8 mouse cellular contexts compared by ENCODE assay signal in genomic region chr4:152186205-152187082, GRCm38 (mm10). TPM values are rescaled to one million over a fixed set of nuclear protein-coding genes. Genes with fewer than 3 reads are reported as not detected.
DNase-seq lines count a peak whose midpoint lies in the region; ATAC-seq and TF ChIP-seq lines count a peak whose summit lies in the region.

No protein-coding gene starts in this region.

- no peaks in the 10 kb centered on the region for H3K9me3 ChIP-seq in intestine, embryonic 16.5 days (ENCODE audit: control insufficient read depth, low read length)

- TF ChIP-seq POLR2A in myocyte (IDR thresholded peaks at IDR 0.05; ENCODE audit: insufficient read length, low read depth) = peak; percentile 65

- peak overlapping the region; percentile 68 for H3K9ac ChIP-seq in intestine, embryonic 16.5 days (ENCODE audit: low read depth, low read length)

- ATAC-seq in intestine, embryonic 16.5 days = 0 out of 2 replicates have a peak, but pooled peaks have one; percentile 15

- H3K27ac ChIP-seq in layer of hippocampus, adult 2 months = peak overlapping the region; percentile 79
- peak overlapping the region; percentile 94 for H3K27ac ChIP-seq in intestine, embryonic 16.5 days (ENCODE audit: low read length)

- H3K27me3 ChIP-seq in intestine, embryonic 16.5 days (replicated peaks; ENCODE audit: control insufficient read depth, insufficient read depth, low read length) = no peaks in the 10 kb centered on the region
- no peaks in the 10 kb centered on the region for H3K27me3 ChIP-seq in myocyte (ENCODE audit: control insufficient read depth, insufficient read depth, insufficient read length)

- H3K4me2 ChIP-seq in intestine, embryonic 16.5 days (ENCODE audit: low read depth, low read length) = peak overlapping the region; percentile 56
- H3K4me2 ChIP-seq in myocyte (ENCODE audit: low read depth) = peak overlapping the region; percentile 83

- WGBS in intestine, embryonic 16.5 days = 34% methylated on average over 14 of the region's 14 CpGs

- no peak for DNase-seq in layer of hippocampus, adult 2 months (ENCODE audit: low spot score in 2 of 2)
- DNase-seq in layer of hippocampus, adult 9-11 months = no peak
- DNase-seq in fibroblast of lung, adult 2 months (ENCODE audit: low read depth) = peak; percentile 65
- no peak for DNase-seq in left cerebral cortex, adult 18-20 months (ENCODE audit: low spot score in 2 of 2)
- DNase-seq in thymus, postnatal 14 days = no peak
- no peak for DNase-seq in kidney, postnatal 36 days

- H3ac ChIP-seq in myocyte (ENCODE audit: control insufficient read depth, insufficient read length) = peak overlapping the region; percentile 8

- no peak overlapping the region; the same call in 1 of the 2 replicates for H3K4me3 ChIP-seq in layer of hippocampus, adult 2 months
- H3K4me3 ChIP-seq in intestine, embryonic 16.5 days (ENCODE audit: low read length) = peak overlapping the region; percentile 44
- H3K4me3 ChIP-seq in myocyte = peak overlapping the region; percentile 34

- H3K4me1 ChIP-seq in intestine, embryonic 16.5 days (ENCODE audit: control insufficient read depth, insufficient read depth, low read length) = peaks cover 19% of the 10 kb centered on the region

- no peaks in the 10 kb centered on the region for H3K36me3 ChIP-seq in intestine, embryonic 16.5 days (ENCODE audit: control insufficient read depth, insufficient read depth, low read length)
- peaks cover 3% of the 10 kb centered on the region for H3K36me3 ChIP-seq in myocyte (ENCODE audit: control insufficient read depth, insufficient read depth)

- H3K79me2 ChIP-seq in myocyte (ENCODE audit: control insufficient read depth, insufficient read depth) = peaks cover 64% of the 10 kb centered on the region

- TF ChIP-seq CTCF in layer of hippocampus, adult 2 months (conservative IDR thresholded peaks at IDR 0.05) = no peak

TF ChIP-seq in myocyte, 11 proteins besides CTCF, POLR2A, EP300 and RAD21:
- TF ChIP-seq SRF (IDR thresholded peaks at IDR 0.05; ENCODE audit: control insufficient read depth, insufficient read length, low read depth) (no peak), MYOG (IDR thresholded peaks at IDR 0.05; ENCODE audit: control insufficient read depth in 1 of 3, insufficient read depth in 1 of 3, insufficient read length in 2 of 3, low read depth in 2 of 3) (peak in 1 of 3 experiments; percentile 66), TCF12 (IDR thresholded peaks at IDR 0.05; ENCODE audit: insufficient read depth, poor library complexity, severe bottlenecking) (no peak), POLR2AphosphoS2 (IDR thresholded peaks at IDR 0.05; ENCODE audit: insufficient read length, low read depth) (peak; percentile 70), CEBPB (IDR thresholded peaks at IDR 0.05; ENCODE audit: insufficient read depth, poor library complexity, severe bottlenecking) (0 out of 2 replicates have a peak, but pooled peaks have one; percentile 23), USF1 (IDR thresholded peaks at IDR 0.05; ENCODE audit: low read depth) (peak; percentile 88), MYOD1 (IDR thresholded peaks at IDR 0.05; ENCODE audit: control insufficient read depth in 1 of 3, insufficient read length in 2 of 3, low read depth in 2 of 3) (peak in 2 of 3 experiments; percentile 27 to 57), REST (IDR thresholded peaks at IDR 0.05; ENCODE audit: insufficient read depth, insufficient read length) (no peak), TCF3 (IDR thresholded peaks at IDR 0.05; ENCODE audit: insufficient read length, low read depth) (no peak), E2F4 (IDR thresholded peaks at IDR 0.05; ENCODE audit: insufficient read depth) (no peak), MAX (IDR thresholded peaks at IDR 0.05; ENCODE audit: low read depth) (peak; percentile 61)

RNA-seq across cellular contexts. Expression of gene Acot7, which starts 8.5 kb away (rescaled TPM):
- total RNA-seq in layer of hippocampus, adult 2 months (2021) = 100 to 1,000 TPM; 306 to 335 TPM
- polyA plus RNA-seq in intestine, embryonic 16.5 days (2015; fragmentation: Nextera tagmentation; extraction: Ambion mirVana) = 49.4 and 52.5 TPM in 2 replicates
- polyA plus RNA-seq in myocyte (2012; fragmentation: generic; extraction: Trizol) = 167 TPM
- total RNA-seq in left cerebral cortex, adult 18-20 months (2021) = 100 to 1,000 TPM; 328 to 345 TPM

RNA-seq across cellular contexts. Expression of gene Hes2, which starts 27.8 kb away (rescaled TPM):
- not detected for total RNA-seq in layer of hippocampus, adult 2 months (2021)
- polyA plus RNA-seq in intestine, embryonic 16.5 days (2015; fragmentation: Nextera tagmentation; extraction: Ambion mirVana) = 0.68 and 0.98 TPM in 2 replicates
- polyA plus RNA-seq in myocyte (2012; fragmentation: generic; extraction: Trizol) = not detected
- not detected for total RNA-seq in left cerebral cortex, adult 18-20 months (2021)

RNA-seq across cellular contexts. Expression of gene Espn, which starts 34.3 kb away (rescaled TPM):
- total RNA-seq in layer of hippocampus, adult 2 months (2021) = 1 to 10 TPM; 1.2 to 1.9 TPM
- polyA plus RNA-seq in intestine, embryonic 16.5 days (2015; fragmentation: Nextera tagmentation; extraction: Ambion mirVana) = 31.6 and 39.5 TPM in 2 replicates
- 0.65 TPM for polyA plus RNA-seq in myocyte (2012; fragmentation: generic; extraction: Trizol)
- 1 to 10 TPM; 3.0 to 3.4 TPM for total RNA-seq in left cerebral cortex, adult 18-20 months (2021)
